Mouse (Mus musculus) ES-E14 (cell line): ENCODE measurements around the gene Duox2. TPM values are rescaled to one million over a fixed set of nuclear protein-coding genes. Genes with fewer than 3 reads are reported as not detected.

Experiments
- DNase-seq: peaks from one replicate; pipeline ENCODE4 v3.0.0-alpha.2; 2013; ENCODE audit warnings: low read depth, low spot score
- H3K27ac ChIP-seq: 2 replicates; pipeline ENCODE4 v1.5.1; 2012; ENCODE audit warnings: low read depth, mild to moderate bottlenecking, low read length, moderate library complexity, mixed read lengths; ENCODE audit not compliant: poor library complexity, insufficient read depth, severe bottlenecking
- H3K36me3 ChIP-seq: 2 replicates; pipeline ENCODE4 v1.6.1; 2012; ENCODE audit warnings: mild to moderate bottlenecking, low read length, moderate library complexity, mixed read lengths; ENCODE audit not compliant: control insufficient read depth, poor library complexity, insufficient read depth, severe bottlenecking
- H3K4me1 ChIP-seq, 2 experiments: fragments of 150-350 bp in 1 of 2; sonication (generic) in 1 of 2; 2 replicates each; pipeline ENCODE4 v1.6.1; 2012; ENCODE audit warnings: low read length in 2 of 2, mild to moderate bottlenecking in 1 of 2, mixed read lengths in 1 of 2; ENCODE audit not compliant: control insufficient read depth in 2 of 2, insufficient read depth in 2 of 2, poor library complexity in 1 of 2
- H3K4me3 ChIP-seq, 2 experiments: fragments of 150-350 bp in 1 of 2; sonication (generic) in 1 of 2; 2 replicates each; pipeline ENCODE4 v1.5.1; 2012; ENCODE audit warnings: low read length in 2 of 2, low read depth in 1 of 2, mild to moderate bottlenecking in 1 of 2, mixed read lengths in 1 of 2; ENCODE audit not compliant: insufficient read depth in 1 of 2, poor library complexity in 1 of 2, severe bottlenecking in 1 of 2
- H3K9ac ChIP-seq: 2 replicates; pipeline ENCODE4 v1.6.1; 2012; ENCODE audit warnings: low read depth, mild to moderate bottlenecking, low read length, mixed read lengths; ENCODE audit not compliant: poor library complexity, insufficient read depth, severe bottlenecking
- H3K9me3 ChIP-seq: fragments of 150-350 bp; sonication (generic); 2 replicates; pipeline ENCODE4 v1.6.1; 2012; ENCODE audit warnings: low read depth, mild to moderate bottlenecking, low read length; ENCODE audit not compliant: control insufficient read depth, insufficient read depth
- CHD2 ChIP-seq: IDR thresholded peaks from 2 replicates; pipeline ENCODE4 v1.6.1; 2014; ENCODE audit warnings: mild to moderate bottlenecking, low read depth, low read length, inconsistent platforms
- HCFC1 ChIP-seq: IDR thresholded peaks from 2 replicates; pipeline ENCODE4 v1.6.1; 2012; ENCODE audit warnings: low read length, inconsistent platforms, borderline replicate concordance; ENCODE audit not compliant: insufficient read depth
- MAFK ChIP-seq: IDR thresholded peaks from 2 replicates; pipeline ENCODE4 v1.6.1; 2014; ENCODE audit warnings: mild to moderate bottlenecking, low read depth, low read length, inconsistent platforms; ENCODE audit not compliant: insufficient read depth
- ZC3H11A ChIP-seq: IDR thresholded peaks from 2 replicates; pipeline ENCODE4 v1.6.1; 2012; ENCODE audit warnings: low read depth, mild to moderate bottlenecking, inconsistent platforms, low read length, borderline replicate concordance
- ZNF384 ChIP-seq: IDR thresholded peaks from 2 replicates; pipeline ENCODE4 v1.6.1; 2012; ENCODE audit warnings: low read depth, low read length, inconsistent platforms
- in situ Hi-C, 2 experiments: fragments of 600-800 bp; cut with MboI; formaldehyde crosslinking; loops; one replicate each; pipeline ENCODE4 v1.15.1; 2025; ENCODE audit warnings: low sequenced_read_pairs in 2 of 2, inconsistent platforms in 1 of 2; ENCODE audit not compliant: unreplicated experiment in 2 of 2
- total RNA-seq: library from RNA; depleted of rRNA; stranded (reverse); fragments of 300-350 nt; gene quantifications from 2 replicates; pipeline ENCODE4 v1.2.3, GENCODE M21; 2012

The Duox2 gene
- total RNA-seq, 1 experiment, result 0.13 TPM

- TF ChIP-seq ZNF384, result no peak
- H3K27ac ChIP-seq, result no peak overlapping the region
- no peak for DNase-seq
Measured at GRCm38 (mm10) chr2:122324586-122324985, 26.3 kb upstream of the Duox2 start.

DNA sequence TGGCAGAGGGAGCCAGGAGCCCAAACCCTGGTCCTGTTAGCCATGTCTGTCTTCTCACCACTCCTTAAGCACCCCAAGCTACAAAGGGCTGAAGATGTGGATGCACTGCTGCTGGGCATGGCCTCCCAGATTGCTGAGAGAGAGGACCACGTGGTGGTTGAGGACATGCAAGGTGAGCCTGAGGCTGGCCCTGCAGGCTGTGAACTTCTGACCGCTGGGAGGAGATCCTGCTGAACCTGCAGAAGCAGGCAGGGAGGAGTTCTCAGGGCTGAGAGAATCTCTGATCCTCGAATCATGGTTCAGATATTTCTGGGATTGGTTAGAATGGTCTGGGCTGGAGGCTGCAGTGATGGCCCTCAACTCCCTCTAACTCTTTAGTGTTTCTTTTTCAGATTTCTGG lies 25.7 kb upstream of the Duox2 start:
- no peaks in the 10 kb centered on the region for H3K9me3 ChIP-seq
- no peak overlapping the region for H3K9ac ChIP-seq
- H3K27ac ChIP-seq, result no peak overlapping the region
- DNase-seq, result no peak
- in situ Hi-C loops, result no loop called here
- no peak overlapping the region for H3K4me3 ChIP-seq
- peaks cover 0 to 3% of the 10 kb centered on the region in 2 experiments; a peak in 1 of 4 replicates for H3K4me1 ChIP-seq
- H3K36me3 ChIP-seq, result no peaks in the 10 kb centered on the region
- no peak for TF ChIP-seq ZC3H11A
- no peak for TF ChIP-seq HCFC1
- TF ChIP-seq MAFK, result no peak
- TF ChIP-seq CHD2, result no peak
- TF ChIP-seq ZNF384, result no peak

More at GRCm38 (mm10) chr2:122324586-122324985, 26.3 kb upstream of the Duox2 start:
- Histone ChIP-seq H3K36me3 (no peaks in the 10 kb centered on the region), H3K9ac (no peak overlapping the region), H3K9me3 (no peaks in the 10 kb centered on the region), H3K4me3 (no peak overlapping the region), H3K4me1 (no peaks in the 10 kb centered on the region)
- in situ Hi-C loops, result no loop called here

GRCm38 (mm10) chr2:122317384-122317783 lies 19.1 kb upstream of the Duox2 start:
- H3K36me3 ChIP-seq, result no peaks in the 10 kb centered on the region
- H3K9me3 ChIP-seq, result no peaks in the 10 kb centered on the region
- peaks cover 0 to 12% of the 10 kb centered on the region in 2 experiments; a peak in 2 of 4 replicates for H3K4me1 ChIP-seq
- H3K9ac ChIP-seq, result no peak overlapping the region
- no peak overlapping the region for H3K27ac ChIP-seq
- in situ Hi-C loops, result no loop called here
- no peak overlapping the region for H3K4me3 ChIP-seq
- TF ChIP-seq ZNF384, result no peak
- no peak for TF ChIP-seq HCFC1
- no peak for DNase-seq

DNA sequence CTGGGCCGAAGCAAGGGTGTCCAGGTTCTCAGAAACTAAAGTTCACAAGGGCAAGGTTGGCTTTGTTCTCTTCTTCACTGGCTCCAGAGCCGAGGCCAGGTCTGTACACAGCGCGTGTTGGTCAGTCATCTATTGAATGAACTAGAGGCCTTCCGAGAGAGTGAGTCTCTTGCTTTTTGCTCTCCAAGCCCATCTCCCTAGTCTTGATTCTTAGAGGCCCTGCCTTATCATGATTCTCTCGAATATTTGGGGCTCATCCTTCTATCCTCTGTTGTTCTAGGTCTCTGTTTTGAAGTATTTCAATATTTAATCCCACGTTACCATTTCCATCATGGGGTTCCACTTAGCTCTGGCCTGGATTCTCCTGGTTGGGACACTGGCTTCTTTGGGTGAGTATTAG lies 17.1 kb upstream of the Duox2 start, which contains the start of gene Duox1:
Gene Duox1 (plus strand): TSS at position 301 of the 400 bp plus-strand sequence.
- DNase-seq, result no peak
- Histone ChIP-seq H3K4me3 (no peak within 1 kb of the TSS), H3K27ac (no peak within 1 kb of the TSS), H3K9me3 (no peaks in the 10 kb centered on the region), H3K36me3 (no peaks in the 10 kb centered on the region), H3K4me1 (peaks cover 0 to 12% of the 10 kb centered on the region in 2 experiments; a peak in 2 of 4 replicates), H3K9ac (no peak within 1 kb of the TSS)
- in situ Hi-C loops, result no loop called here
- TF ChIP-seq CHD2 (no peak), ZNF384 (no peak), ZC3H11A (no peak), HCFC1 (no peak), MAFK (no peak)

GRCm38 (mm10) chr2:122313536-122313935 lies 15.3 kb upstream of the Duox2 start, which contains the start of gene Duoxa1:
Gene Duoxa1 (minus strand): TSS chr2:122313730.
- Histone ChIP-seq H3K27ac (no peak within 1 kb of the TSS), H3K4me1 (peaks cover 0 to 9% of the 10 kb centered on the region in 2 experiments; a peak in 2 of 4 replicates), H3K4me3 (peak within 1 kb of the TSS; percentile 41 to 65), H3K9me3 (no peaks in the 10 kb centered on the region), H3K9ac (no peak within 1 kb of the TSS), H3K36me3 (no peaks in the 10 kb centered on the region)
- no peak for DNase-seq
- in situ Hi-C loops, result no loop called here
- TF ChIP-seq ZC3H11A, result no peak
- TF ChIP-seq ZNF384, result no peak
- no peak for TF ChIP-seq MAFK
- no peak for TF ChIP-seq HCFC1
- no peak for TF ChIP-seq CHD2
